8 mouse cellular contexts compared by ENCODE assay signal in genomic region chr3:145649852-145650202, GRCm38 (mm10). TPM values are rescaled to one million over a fixed set of nuclear protein-coding genes. Genes with fewer than 3 reads are reported as not detected.
A peak's percentile ranks its signal among the peaks of the same experiment; 100 is the strongest.
DNase-seq lines count a peak whose midpoint lies in the region; ATAC-seq and TF ChIP-seq lines count a peak whose summit lies in the region.

Gene Ccn1 (minus strand): TSS chr3:145649981.

- WGBS in heart, embryonic 11.5 days (ENCODE audit: insufficient replicate concordance), result 0% methylated on average over 29 of the region's 29 CpGs
- WGBS in kidney, embryonic 15.5 days, result under 1% methylated on average over 29 of the region's 29 CpGs
- 0% methylated on average over 28 of the region's 29 CpGs for WGBS in liver, postnatal 0 days (ENCODE audit: insufficient replicate concordance)

- 0 out of 2 replicates have a peak, but pooled peaks cover 5% of the 10 kb centered on the region for H3K36me3 ChIP-seq in heart, embryonic 11.5 days (ENCODE audit: control insufficient read depth, insufficient read depth, low read length)
- peaks cover 15% of the 10 kb centered on the region for H3K36me3 ChIP-seq in kidney, embryonic 15.5 days
- 0 out of 2 replicates have a peak, but pooled peaks cover 4% of the 10 kb centered on the region for H3K36me3 ChIP-seq in liver, postnatal 0 days (replicated peaks; ENCODE audit: insufficient read depth, low read length)

- H3K4me1 ChIP-seq in heart, embryonic 11.5 days (ENCODE audit: control insufficient read depth, insufficient read depth, low read length), result peaks cover 42% of the 10 kb centered on the region
- peaks cover 69% of the 10 kb centered on the region for H3K4me1 ChIP-seq in kidney, embryonic 15.5 days
- H3K4me1 ChIP-seq in liver, postnatal 0 days (ENCODE audit: insufficient read depth), result peaks cover 10% of the 10 kb centered on the region; the same call in 1 of the 2 replicates

- H3K4me3 ChIP-seq in heart, embryonic 11.5 days (ENCODE audit: low read depth, low read length), result peak within 1 kb of the TSS; percentile 89
- peak within 1 kb of the TSS; percentile 55 for H3K4me3 ChIP-seq in kidney, embryonic 15.5 days (replicated peaks)
- peak within 1 kb of the TSS; percentile 58 for H3K4me3 ChIP-seq in liver, postnatal 0 days (ENCODE audit: low read depth, low read length)

- no peaks in the 10 kb centered on the region for H3K9me3 ChIP-seq in heart, embryonic 11.5 days (replicated peaks; ENCODE audit: control insufficient read depth, low read length)
- no peaks in the 10 kb centered on the region for H3K9me3 ChIP-seq in kidney, embryonic 15.5 days (replicated peaks)
- H3K9me3 ChIP-seq in liver, postnatal 0 days (ENCODE audit: low read length), result no peaks in the 10 kb centered on the region

- peak within 1 kb of the TSS; percentile 97 for H3K9ac ChIP-seq in heart, embryonic 11.5 days (ENCODE audit: low read depth, low read length)
- peak within 1 kb of the TSS; percentile 61 for H3K9ac ChIP-seq in kidney, embryonic 15.5 days
- H3K9ac ChIP-seq in liver, postnatal 0 days (replicated peaks), result peak within 1 kb of the TSS; percentile 66

- H3K4me2 ChIP-seq in heart, embryonic 11.5 days, result peak within 1 kb of the TSS; percentile 80
- H3K4me2 ChIP-seq in kidney, embryonic 15.5 days, result peak within 1 kb of the TSS; percentile 94
- peak within 1 kb of the TSS; percentile 75 for H3K4me2 ChIP-seq in liver, postnatal 0 days (ENCODE audit: low read depth, low read length)

- DNase-seq in layer of hippocampus, adult 11-12 months (ENCODE audit: low spot score), result peak; percentile 42
- DNase-seq in layer of hippocampus, adult 9-10 months (ENCODE audit: low spot score), result no peak
- DNase-seq in fibroblast of lung, adult 2 months (ENCODE audit: low read depth), result peak; percentile 80
- peak; percentile 69 for DNase-seq in liver, postnatal 0 days
- peak; percentile 54 for DNase-seq in ovary, postnatal 10 days (ENCODE audit: low spot score)

- peak within 1 kb of the TSS; percentile 95 for H3K27ac ChIP-seq in heart, embryonic 11.5 days (ENCODE audit: low read depth, low read length)
- peak within 1 kb of the TSS; percentile 93 for H3K27ac ChIP-seq in kidney, embryonic 15.5 days
- peak within 1 kb of the TSS; percentile 72 for H3K27ac ChIP-seq in liver, postnatal 0 days (ENCODE audit: low read depth)

- no peak for TF ChIP-seq EP300 in liver, postnatal 0 days (IDR thresholded peaks at IDR 0.05; ENCODE audit: low read depth)

- H3K27me3 ChIP-seq in heart, embryonic 11.5 days (ENCODE audit: control insufficient read depth, insufficient read depth, low read length), result no peaks in the 10 kb centered on the region
- no peaks in the 10 kb centered on the region for H3K27me3 ChIP-seq in kidney, embryonic 15.5 days
- H3K27me3 ChIP-seq in liver, postnatal 0 days (ENCODE audit: insufficient read depth, low read length), result peaks cover 35% of the 10 kb centered on the region

- peak; percentile 50 for ATAC-seq in heart, embryonic 11.5 days (replicated peaks; ENCODE audit: insufficient number of reproducible peaks, low FRiP score, low TSS enrichment)
- peak; percentile 63 for ATAC-seq in kidney, embryonic 15.5 days (replicated peaks; ENCODE audit: low FRiP score)
- ATAC-seq in liver, postnatal 0 days, result peak; percentile 67
- ATAC-seq in CD4-positive, CD25-positive, alpha-beta regulatory T cell, adult 4 months, result no peak

- no peak for TF ChIP-seq CTCF in liver, postnatal 0 days (IDR thresholded peaks at IDR 0.05; ENCODE audit: low read depth)

RNA-seq across cellular contexts. Expression of gene Ccn1, which starts in this region (rescaled TPM):
- polyA plus RNA-seq in heart, embryonic 11.5 days (2014; fragmentation: Nextera tagmentation; extraction: Ambion mirVana), result 55.6 and 61.9 TPM in 2 replicates
- 67.7 and 68.6 TPM in 2 replicates for polyA plus RNA-seq in kidney, embryonic 15.5 days (2015; fragmentation: Nextera tagmentation; extraction: Ambion mirVana)
- polyA plus RNA-seq in liver, postnatal 0 days (2015; fragmentation: Nextera tagmentation; extraction: Ambion mirVana), result 3.5 and 3.9 TPM in 2 replicates
- polyA plus RNA-seq in CD4-positive, CD25-positive, alpha-beta regulatory T cell, adult 4 months (2017; shearing (Covaris generic)), result not detected

Comparison
In these comparisons a context has a peak if more than half of its experiments do, and no peak if none do; other contexts are left out.
1. RNA of gene Ccn1 (polyA plus RNA-seq): 67.7 to 68.6 TPM in kidney, embryonic 15.5 days and 55.6 to 61.9 TPM in heart, embryonic 11.5 days; 3.5 to 3.9 TPM in liver, postnatal 0 days and not detected in CD4-positive, CD25-positive, alpha-beta regulatory T cell, adult 4 months; every median in the first group is over 10 times any median in the second.
2. Peak in every context shown above with its lines, with median percentiles within 50 percentile points of each other: H3K27ac ChIP-seq, H3K4me2 ChIP-seq, H3K4me3 ChIP-seq and H3K9ac ChIP-seq.